In the genomic region with DNA sequence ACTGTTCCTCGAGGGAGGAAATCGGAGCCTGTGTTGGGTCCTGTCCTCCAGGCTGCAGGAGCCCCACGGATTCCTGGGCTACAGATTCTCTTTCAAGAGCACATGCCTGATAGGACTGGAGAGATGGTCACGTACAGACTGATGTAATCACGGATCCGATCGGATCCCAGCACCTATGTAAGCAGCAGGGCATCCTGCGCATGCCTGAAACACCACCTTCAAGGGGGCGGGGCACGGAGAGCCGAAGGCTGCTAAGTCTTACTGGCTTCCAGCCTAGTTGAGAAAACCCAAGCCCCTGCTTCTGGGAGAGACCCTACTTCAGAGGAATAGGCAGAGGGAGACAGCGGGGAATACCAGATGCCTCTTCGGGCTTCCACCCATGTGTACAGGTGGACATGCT, we compare ENCODE assay signal across 12 mouse cellular contexts.
DNase-seq lines count a peak whose midpoint lies in the region; ATAC-seq and TF ChIP-seq lines count a peak whose summit lies in the region.
"Had no signal": no experiment of that assay in that cellular context is flagged by ENCODE, and none has a peak within 500 bp of the region (broad histone marks: within the 10 kb centered on the region; RNA-seq: fewer than 3 reads in every experiment).

No protein-coding gene starts in this region.

- no peaks in the 10 kb centered on the region for H3K9me3 ChIP-seq in heart, embryonic 14.5 days (ENCODE audit: control insufficient read depth, low read length)
- no peaks in the 10 kb centered on the region for H3K9me3 ChIP-seq in lung, embryonic 14.5 days (ENCODE audit: low read depth, low read length)
- no peaks in the 10 kb centered on the region for H3K9me3 ChIP-seq in limb, embryonic 10.5 days (replicated peaks)

- no peak overlapping the region for H3K9ac ChIP-seq in heart, embryonic 14.5 days (ENCODE audit: low read length)
- H3K9ac ChIP-seq in lung, embryonic 14.5 days = no peak overlapping the region
- H3K9ac ChIP-seq: liver, embryonic 14.5 days had no signal

- H3K27me3 ChIP-seq in heart, embryonic 14.5 days (ENCODE audit: control insufficient read depth, insufficient read depth, low read length) = no peaks in the 10 kb centered on the region
- H3K27me3 ChIP-seq in lung, embryonic 14.5 days (ENCODE audit: insufficient read depth, low read length) = no peaks in the 10 kb centered on the region
- H3K27me3 ChIP-seq in limb, embryonic 10.5 days (ENCODE audit: low read depth, poor library complexity, severe bottlenecking) = no peaks in the 10 kb centered on the region

- no peak for DNase-seq in heart, postnatal 4 days
- DNase-seq in lung, embryonic 14.5 days = no peak
- DNase-seq in lung, postnatal 10 days = no peak
- peak; percentile 76 for DNase-seq in ZHBTc4 (ENCODE audit: low read depth, low spot score)
- DNase-seq in limb, embryonic 10.5 days (ENCODE audit: low spot score) = no peak
- no peak for DNase-seq in yolk sac, embryonic 10.5 days (ENCODE audit: low spot score)
- DNase-seq: cerebellum, adult 11-12 months; gastrocnemius, postnatal 14 days; kidney, postnatal 14 days had no signal

- H3K4me1 ChIP-seq in heart, embryonic 14.5 days (ENCODE audit: control insufficient read depth in 2 of 2, insufficient read depth in 2 of 2, low read length in 2 of 2) = 0 out of 4 replicates have a peak, but pooled peaks cover 2 to 3% of the 10 kb centered on the region in 2 experiments
- H3K4me1 ChIP-seq in lung, embryonic 14.5 days (ENCODE audit: insufficient read depth) = no peaks in the 10 kb centered on the region
- H3K4me1 ChIP-seq in limb, embryonic 10.5 days = peaks cover 5% of the 10 kb centered on the region

- ATAC-seq in heart, embryonic 14.5 days (ENCODE audit: insufficient number of reproducible peaks, insufficient read depth, low FRiP score, low read depth) = no peak
- ATAC-seq in lung, embryonic 14.5 days (ENCODE audit: insufficient read depth) = no peak
- ATAC-seq in activated CD4-positive, CD25-positive, alpha-beta regulatory T cell, adult 4 months = no peak

- H3K27ac ChIP-seq in heart, embryonic 14.5 days (replicated peaks in 1 of 2; ENCODE audit: control insufficient read depth in 1 of 2, insufficient read depth in 1 of 2, low read depth in 2 of 2, low read length in 2 of 2) = no peak overlapping the region
- no peak overlapping the region for H3K27ac ChIP-seq in lung, embryonic 14.5 days (ENCODE audit: low read depth)
- peak overlapping the region; percentile 5; the same call in 1 of the 2 replicates for H3K27ac ChIP-seq in limb, embryonic 10.5 days
- H3K27ac ChIP-seq: liver, embryonic 14.5 days had no signal

- peak overlapping the region; percentile 29; the same call in 1 of the 2 replicates for H3K4me2 ChIP-seq in heart, embryonic 14.5 days (ENCODE audit: low read length)
- peak overlapping the region; percentile 23; the same call in 1 of the 2 replicates for H3K4me2 ChIP-seq in lung, embryonic 14.5 days

- 52% methylated on average over 13 of the region's 13 CpGs for WGBS in heart, embryonic 14.5 days
- 53% methylated on average over 13 of the region's 13 CpGs for WGBS in lung, embryonic 14.5 days
- WGBS in limb, embryonic 10.5 days = 65% methylated on average over 13 of the region's 13 CpGs

- no peaks in the 10 kb centered on the region for H3K36me3 ChIP-seq in heart, embryonic 14.5 days (ENCODE audit: control insufficient read depth, insufficient read depth, low read length)
- no peaks in the 10 kb centered on the region for H3K36me3 ChIP-seq in lung, embryonic 14.5 days (ENCODE audit: insufficient read depth)
- peaks cover 51% of the 10 kb centered on the region for H3K36me3 ChIP-seq in limb, embryonic 10.5 days

- no peak overlapping the region for H3K4me3 ChIP-seq in heart, embryonic 14.5 days (ENCODE audit: control insufficient read depth in 1 of 2, insufficient read depth in 1 of 2, low read depth in 1 of 2, low read length in 2 of 2)
- no peak overlapping the region for H3K4me3 ChIP-seq in lung, embryonic 14.5 days (ENCODE audit: low read depth, low read length)
- 0 out of 2 replicates have a peak overlapping the region, but pooled peaks have one; percentile 2 for H3K4me3 ChIP-seq in limb, embryonic 10.5 days

- TF ChIP-seq CTCF in lung, embryonic 14.5 days (IDR thresholded peaks at IDR 0.05; ENCODE audit: low read depth) = no peak
